Mouse (Mus musculus): ENCODE measurements around the gene Pclaf. TPM values are rescaled to one million over a fixed set of nuclear protein-coding genes. Genes with fewer than 3 reads are reported as not detected.

The Pclaf gene
- total RNA-seq (2021), result under 1 TPM; 0.53 to 0.55 TPM

- intact Hi-C loops (cut with DNase I), result no loop called here
- DNase-seq (ENCODE audit: low spot score in 2 of 2), result peak; percentile 42 to 68
These were observed at the start of gene Pclaf for GRCm38 (mm10) chr9:65890143-65890628. Gene Pclaf, plus strand, starts transcription at chr9:65890237.

GRCm38 (mm10) chr9:65844421-65845165 is 45.4 kb upstream of the Pclaf start:
- DNase-seq (ENCODE audit: low spot score in 2 of 2), result no peak
- intact Hi-C loops (cut with DNase I), result no loop called here

GRCm38 (mm10) chr9:65848154-65848553 is 41.9 kb upstream of the Pclaf start:
- DNase-seq (ENCODE audit: low spot score in 2 of 2), result no peak
- intact Hi-C loops (cut with DNase I), result no loop called here

DNA sequence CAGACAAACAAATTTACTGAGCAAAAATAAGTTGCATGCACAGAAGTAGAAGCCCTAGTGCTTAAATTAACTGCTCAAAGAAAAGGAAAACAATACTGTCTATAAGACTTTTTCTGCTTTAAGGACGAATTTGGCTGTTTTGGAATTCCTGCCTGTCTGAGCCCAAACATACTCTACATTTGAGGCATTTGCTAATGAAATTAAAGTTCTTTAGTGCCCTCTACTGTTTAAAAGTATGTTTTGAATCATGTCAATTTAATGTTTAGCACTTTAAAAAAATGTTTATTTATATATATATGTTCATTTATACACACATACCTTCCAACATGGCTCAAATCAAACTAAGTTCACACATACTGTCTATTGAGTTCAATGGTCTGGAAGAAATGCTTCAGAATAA is 39.8 kb upstream of the Pclaf start:
- intact Hi-C loops (cut with DNase I), result loop anchor here (5.0 kb wide), 1 partner anchor 248 kb away; no protein-coding TSS in a partner anchor
- DNase-seq (ENCODE audit: low spot score in 2 of 2), result no peak

- intact Hi-C loops (cut with DNase I), result no loop called here
- DNase-seq (ENCODE audit: low spot score in 2 of 2), result no peak
These were observed 30.4 kb upstream of the Pclaf start for GRCm38 (mm10) chr9:65859656-65860055.

DNA sequence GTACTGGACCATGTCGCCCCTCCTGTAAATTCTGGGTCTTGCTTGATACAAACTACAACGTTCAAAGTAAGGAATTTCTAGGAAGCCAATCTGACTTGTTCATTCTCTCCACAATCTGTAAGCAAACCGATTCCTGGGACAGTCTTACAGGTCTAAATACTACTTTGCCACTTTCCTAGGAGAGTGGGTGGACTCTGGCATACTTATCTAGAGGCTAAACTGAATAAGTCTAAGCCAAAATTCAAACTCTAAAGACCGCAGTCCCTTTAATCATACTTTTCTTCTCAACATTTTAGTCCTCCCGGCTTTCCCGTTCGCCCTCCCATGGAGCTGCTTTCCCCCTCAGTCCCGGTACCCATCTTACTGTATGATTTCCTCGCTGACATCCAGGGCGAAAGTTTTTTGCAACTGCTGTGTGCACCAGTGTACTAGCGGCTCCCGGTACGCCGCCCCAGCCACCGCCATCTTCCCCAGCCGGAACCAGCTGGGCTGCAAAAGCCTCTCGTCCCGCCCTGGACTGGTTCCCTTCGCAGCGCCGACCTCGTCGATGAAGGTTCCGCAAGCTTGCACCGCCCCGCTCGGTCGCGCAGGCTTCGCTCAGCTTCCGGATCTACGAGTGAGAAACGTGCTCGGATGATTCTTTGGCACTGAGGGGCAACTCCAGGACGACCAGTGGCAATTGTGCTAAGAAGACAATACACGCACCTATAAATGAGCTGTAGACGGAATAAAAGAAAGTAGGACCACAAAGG is 5.3 kb upstream of the Pclaf start:
- intact Hi-C loops (cut with DNase I), result no loop called here

GRCm38 (mm10) chr9:65891126-65891525 is 1.1 kb downstream of the Pclaf start:
- DNase-seq (ENCODE audit: low spot score in 2 of 2), result no peak
- intact Hi-C loops (cut with DNase I), result no loop called here

More for the DNA sequence above, 5.3 kb upstream of the Pclaf start:
- DNase-seq (ENCODE audit: low spot score in 2 of 2), result peak; percentile 85 to 89

DNA sequence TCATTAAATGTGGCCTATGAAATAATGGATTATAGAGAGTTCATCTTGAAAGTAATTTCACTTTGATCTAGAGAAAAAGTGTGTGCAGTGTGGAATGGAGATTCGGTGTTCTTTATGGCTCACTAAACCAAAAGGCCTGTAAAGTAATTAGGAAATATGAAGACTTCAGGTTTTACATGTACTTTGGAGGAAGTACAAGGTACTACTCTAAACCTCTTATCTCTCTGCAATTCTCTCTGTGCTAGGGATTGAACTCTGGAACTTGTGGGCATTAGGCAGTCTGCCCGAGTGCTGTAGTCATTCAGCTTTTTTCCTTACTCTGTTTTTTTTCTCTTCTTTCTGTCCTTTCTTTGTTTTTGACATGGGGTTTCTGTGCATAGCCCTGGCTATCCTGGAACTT is 6.9 kb downstream of the Pclaf start:
- intact Hi-C loops (cut with DNase I), result no loop called here
- no peak for DNase-seq (ENCODE audit: low spot score in 2 of 2)

DNA sequence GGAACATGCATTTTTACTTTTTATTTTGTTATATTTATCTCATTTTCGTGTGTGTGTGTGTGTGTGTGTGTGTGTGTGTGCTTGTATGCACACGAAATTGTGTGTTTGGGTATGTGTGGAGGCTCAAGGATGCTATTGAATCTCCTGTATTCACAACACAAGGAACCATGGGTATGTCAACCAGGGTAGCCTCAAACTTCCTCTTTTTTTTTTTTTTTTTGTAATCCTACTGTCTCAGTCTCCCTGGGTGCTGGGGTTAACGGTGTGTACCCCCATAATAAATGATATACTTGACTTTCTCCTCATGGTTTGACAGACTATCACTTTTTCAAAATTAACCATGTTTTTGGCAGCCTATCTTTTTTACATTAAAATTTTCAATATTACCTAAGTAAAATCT is 12.8 kb downstream of the Pclaf start:
- intact Hi-C loops (cut with DNase I), result no loop called here
- DNase-seq (ENCODE audit: low spot score in 2 of 2), result no peak

DNA sequence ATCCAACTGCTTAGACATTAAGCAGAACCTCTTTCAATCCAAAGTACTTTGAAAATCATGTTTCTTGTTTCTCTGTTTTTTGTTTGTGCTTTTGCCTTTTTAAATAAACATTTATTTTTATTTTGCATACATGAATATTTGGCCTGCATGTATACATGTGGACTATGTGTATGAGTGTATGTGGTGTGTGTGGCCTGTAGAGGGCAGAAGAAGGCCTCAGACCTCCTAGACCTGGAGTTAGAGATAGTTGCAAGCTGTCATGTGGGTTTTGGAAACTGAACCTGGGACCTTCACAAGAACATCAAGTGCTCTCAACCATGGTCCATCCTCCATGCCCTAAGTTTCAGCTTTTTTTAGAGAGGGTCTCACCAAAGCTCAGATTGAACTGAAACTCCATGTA is 13.4 kb downstream of the Pclaf start:
- intact Hi-C loops (cut with DNase I), result no loop called here
- no peak for DNase-seq (ENCODE audit: low spot score in 2 of 2)

- peak; percentile 93 to 99 for DNase-seq (ENCODE audit: low spot score in 2 of 2)
- intact Hi-C loops (cut with DNase I), result loop anchor here (2.0 kb wide), 1 partner anchor 96 kb away; no protein-coding TSS in a partner anchor
These were observed 18.6 kb downstream of the Pclaf start, which contains the start of the genes Trip4 and Csnk1g1 for GRCm38 (mm10) chr9:65908394-65909300. Gene Trip4, minus strand, starts transcription at chr9:65908794. Gene Csnk1g1, plus strand, starts transcription at chr9:65908924.

- DNase-seq (ENCODE audit: low spot score in 2 of 2), result peak; percentile 41 to 57
- intact Hi-C loops (cut with DNase I), result loop anchor here (2.0 kb wide), 1 partner anchor 95 kb away; no protein-coding TSS in a partner anchor
These were observed 19.3 kb downstream of the Pclaf start for GRCm38 (mm10) chr9:65909301-65909801.

DNA sequence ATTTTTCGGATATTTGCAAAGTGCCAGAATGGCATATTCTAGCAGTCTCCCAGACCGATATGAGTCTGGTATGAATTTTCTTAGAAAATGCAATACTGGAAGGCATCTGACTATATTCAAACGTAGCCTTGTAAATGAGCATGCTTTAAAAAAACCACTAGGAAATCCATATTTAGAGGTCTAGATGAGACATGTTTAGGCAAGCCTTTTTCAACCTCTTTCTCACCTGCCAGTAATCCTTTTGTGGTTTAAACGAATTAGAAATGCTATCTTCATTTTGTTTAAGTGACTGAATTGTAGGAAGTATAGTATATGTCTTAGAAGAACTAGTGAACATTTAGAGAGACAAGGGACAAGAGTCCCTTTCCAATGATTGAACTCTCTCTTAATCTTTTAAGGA is 19.8 kb downstream of the Pclaf start:
- DNase-seq (ENCODE audit: low spot score in 2 of 2), result no peak
- intact Hi-C loops (cut with DNase I), result loop anchor here (2.0 kb wide), 1 partner anchor 95 kb away; no protein-coding TSS in a partner anchor

GRCm38 (mm10) chr9:65913976-65914375 is 23.9 kb downstream of the Pclaf start:
- intact Hi-C loops (cut with DNase I), result no loop called here
- peak; percentile 17 to 80 for DNase-seq (ENCODE audit: low spot score in 2 of 2)

DNA sequence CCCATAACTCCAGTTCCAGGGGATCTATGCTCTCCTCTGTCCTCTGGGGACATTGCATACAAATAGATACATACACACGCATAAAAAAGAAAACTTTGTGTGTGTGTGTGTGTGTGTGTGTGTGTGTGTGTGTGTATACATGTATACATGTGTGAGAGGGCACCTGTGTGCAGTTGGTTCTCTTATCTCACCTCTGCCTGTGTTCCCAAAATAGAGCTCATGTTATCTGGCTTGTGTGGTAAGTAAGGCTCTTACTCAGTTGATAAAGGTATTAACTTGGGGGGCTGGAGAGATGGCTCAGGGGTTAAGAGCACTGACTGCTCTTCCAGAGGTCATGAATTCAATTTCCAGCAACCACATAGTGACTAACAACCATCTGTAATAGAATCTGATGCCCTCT is 27.0 kb downstream of the Pclaf start:
- no peak for DNase-seq (ENCODE audit: low spot score in 2 of 2)
- intact Hi-C loops (cut with DNase I), result no loop called here

DNA sequence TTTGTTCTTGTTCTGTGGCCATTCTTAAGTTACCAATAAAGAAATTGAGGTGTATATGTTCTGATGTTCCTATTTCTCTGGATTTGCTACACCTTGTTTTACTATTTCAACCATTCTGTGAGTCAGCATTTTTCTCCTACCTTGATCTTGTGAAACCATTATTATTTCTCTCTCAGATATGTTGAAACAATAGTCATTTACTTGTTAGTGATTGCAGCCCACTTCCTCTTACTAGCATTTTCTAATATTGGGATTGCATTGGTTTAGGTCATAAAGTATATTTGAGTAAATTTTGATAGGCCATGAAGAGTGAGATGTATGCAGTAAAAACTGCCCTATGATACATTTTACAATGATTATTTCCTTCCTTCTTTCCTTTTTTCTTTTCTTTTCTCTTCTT is 38.4 kb downstream of the Pclaf start:
- no peak for DNase-seq (ENCODE audit: low spot score in 2 of 2)
- intact Hi-C loops (cut with DNase I), result no loop called here

DNA sequence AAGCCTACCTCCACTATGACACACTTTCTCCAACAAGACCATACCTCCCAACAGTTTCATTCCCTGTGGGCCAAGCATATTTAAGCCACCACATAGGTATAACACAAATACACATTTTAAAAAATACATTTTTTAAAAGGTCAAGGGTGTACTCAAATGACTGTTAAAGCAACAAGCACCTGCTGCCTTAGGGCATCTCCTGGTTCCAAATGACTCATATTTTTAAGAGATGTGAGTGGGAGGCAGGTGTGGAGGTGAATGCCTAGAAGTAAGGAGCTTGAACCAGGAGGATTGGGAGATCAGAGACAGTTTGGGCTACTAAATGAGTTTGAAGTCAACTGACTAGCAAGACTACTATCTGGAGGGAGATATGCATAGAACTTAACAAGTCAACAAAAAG is 39.8 kb downstream of the Pclaf start:
- intact Hi-C loops (cut with DNase I), result no loop called here
- DNase-seq (ENCODE audit: low spot score in 2 of 2), result no peak

GRCm38 (mm10) chr9:65937566-65937965 is 47.5 kb downstream of the Pclaf start:
- DNase-seq (ENCODE audit: low spot score in 2 of 2), result no peak
- intact Hi-C loops (cut with DNase I), result no loop called here

DNA sequence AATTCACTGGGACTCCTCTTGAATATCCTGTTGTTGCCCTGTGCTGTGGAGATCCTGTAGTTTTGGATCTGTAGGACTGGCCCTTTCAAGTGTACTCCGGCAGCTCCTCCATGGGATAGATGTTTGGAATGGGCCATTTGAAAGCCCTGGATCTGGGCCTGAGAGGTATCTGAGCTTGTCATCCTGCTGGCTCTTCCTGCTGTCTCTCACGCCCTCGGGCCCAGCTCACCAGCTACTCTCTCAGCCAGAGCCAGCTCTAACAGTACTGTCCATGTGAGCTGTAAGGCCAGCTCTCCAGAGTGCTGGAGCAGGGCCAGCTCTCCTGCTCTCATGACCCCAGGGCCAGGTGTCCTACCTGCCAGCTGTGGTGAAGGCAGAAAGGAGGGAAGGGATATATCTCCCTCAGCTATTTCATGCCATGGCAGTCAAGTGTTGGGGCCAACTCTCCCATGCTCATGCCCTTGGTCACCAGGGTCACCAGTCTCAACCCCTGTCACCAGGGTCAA is 61.1 kb downstream of the Pclaf start:
- DNase-seq (ENCODE audit: low spot score in 2 of 2), result no peak
- intact Hi-C loops (cut with DNase I), result no loop called here
